ENCODE assay signal across 9 mouse cellular contexts in the genomic region with DNA sequence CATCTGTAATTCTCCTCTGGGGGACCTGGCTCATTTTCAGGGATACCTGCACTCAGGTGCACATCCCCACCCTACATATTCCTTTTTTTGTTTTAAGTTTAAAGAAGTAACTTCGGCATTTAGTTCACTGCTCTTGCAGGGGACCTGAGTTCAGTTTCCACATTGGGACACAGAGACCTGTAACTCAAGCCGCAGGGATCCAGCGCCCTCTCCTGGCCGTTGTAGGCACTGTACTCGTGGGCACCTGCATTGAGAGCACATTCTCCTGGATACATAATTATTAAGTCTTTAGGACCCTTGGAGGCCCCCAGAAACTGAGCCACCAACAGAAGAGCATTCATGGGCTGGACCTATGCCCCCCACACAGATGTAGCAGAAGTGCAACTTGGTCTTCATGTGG. TPM values are rescaled to one million over a fixed set of nuclear protein-coding genes. Genes with fewer than 3 reads are reported as not detected.
DNase-seq lines count a peak whose midpoint lies in the region; ATAC-seq and TF ChIP-seq lines count a peak whose summit lies in the region.
"Had no signal": no experiment of that assay in that cellular context is flagged by ENCODE, and none has a peak within 500 bp of the region (broad histone marks: within the 10 kb centered on the region; RNA-seq: fewer than 3 reads in every experiment).

No protein-coding gene starts in this region.

- TF ChIP-seq CTCF in small intestine, adult 2 months (IDR thresholded peaks at IDR 0.05; ENCODE audit: extremely low read depth, insufficient read length, insufficient replicate concordance, low read depth, low read length): peak; percentile 92

- H3K9me3 ChIP-seq in liver, embryonic 15.5 days (replicated peaks): no peaks in the 10 kb centered on the region
- H3K9me3 ChIP-seq: hindbrain, embryonic 15.5 days had no signal

- WGBS in liver, embryonic 15.5 days (ENCODE audit: insufficient replicate concordance): 13% methylated on average over 5 of the region's 5 CpGs
- 36% methylated on average over 5 of the region's 5 CpGs for WGBS in small intestine, adult 2 months

- TF ChIP-seq POLR2A in small intestine, adult 2 months (IDR thresholded peaks at IDR 0.05; ENCODE audit: low read depth, low read length): no peak

- peak overlapping the region; percentile 61 for H3K4me2 ChIP-seq in liver, embryonic 15.5 days
- H3K4me2 ChIP-seq: hindbrain, embryonic 15.5 days had no signal

- peaks cover 73% of the 10 kb centered on the region for H3K4me1 ChIP-seq in liver, embryonic 15.5 days (replicated peaks)
- H3K4me1 ChIP-seq in small intestine, adult 2 months (ENCODE audit: control insufficient read depth, insufficient read depth, insufficient read length, low read length): no peaks in the 10 kb centered on the region
- H3K4me1 ChIP-seq: hindbrain, embryonic 15.5 days had no signal

- no peaks in the 10 kb centered on the region for H3K27me3 ChIP-seq in liver, embryonic 15.5 days
- H3K27me3 ChIP-seq in small intestine, adult 2 months (ENCODE audit: control insufficient read depth, insufficient read depth, low read length): no peaks in the 10 kb centered on the region
- H3K27me3 ChIP-seq: hindbrain, embryonic 15.5 days had no signal

- intact Hi-C loops in heart, postnatal 10 days (cut with DNase I): loop anchor here (2.0 to 10.0 kb wide), 2 partner anchors 100 to 458 kb away; no protein-coding TSS in a partner anchor

- ATAC-seq in activated CD4-positive, CD25-positive, alpha-beta regulatory T cell, adult 4 months: peak; percentile 50
- ATAC-seq in liver, embryonic 15.5 days (ENCODE audit: insufficient read depth): no peak

- peak overlapping the region; percentile 82 for H3K27ac ChIP-seq in liver, embryonic 15.5 days (replicated peaks)
- H3K27ac ChIP-seq in small intestine, adult 2 months (ENCODE audit: insufficient read depth, low read depth, low read length): no peak overlapping the region
- H3K27ac ChIP-seq: hindbrain, embryonic 15.5 days had no signal

- no peak overlapping the region for H3K4me3 ChIP-seq in liver, embryonic 15.5 days (replicated peaks)
- no peak overlapping the region for H3K4me3 ChIP-seq in small intestine, adult 2 months (ENCODE audit: low read depth, low read length)
- H3K4me3 ChIP-seq: hindbrain, embryonic 15.5 days had no signal

- peaks cover 7% of the 10 kb centered on the region for H3K36me3 ChIP-seq in liver, embryonic 15.5 days (replicated peaks)
- H3K36me3 ChIP-seq in small intestine, adult 2 months (ENCODE audit: control insufficient read depth, insufficient read depth, low read length): peaks cover 2% of the 10 kb centered on the region; the same call in 1 of the 2 replicates
- H3K36me3 ChIP-seq: hindbrain, embryonic 15.5 days had no signal

- H3K9ac ChIP-seq in liver, embryonic 15.5 days: no peak overlapping the region
- H3K9ac ChIP-seq: hindbrain, embryonic 15.5 days had no signal

- DNase-seq in right cerebral cortex, adult 18-20 months: peak; percentile 26
- no peak for DNase-seq in right cerebral cortex, postnatal 25 days
- peak; percentile 53 to 71 for DNase-seq in cerebellum, postnatal 25 days
- DNase-seq in heart, postnatal 10 days: peak; percentile 49 to 61
- no peak for DNase-seq in layer of hippocampus, adult 8-10 months (ENCODE audit: low spot score in 2 of 2)

RNA-seq across cellular contexts. Expression of gene Mta3, which starts 26.8 kb away (rescaled TPM):
- 10 to 100 TPM; 73.0 to 86.2 TPM for polyA plus RNA-seq in activated CD4-positive, CD25-positive, alpha-beta regulatory T cell, adult 4 months (2017; shearing (Covaris generic))
- 10 to 100 TPM; 29.2 to 30.2 TPM for total RNA-seq in heart, postnatal 10 days (2021)
- 36.9 and 37.3 TPM in 2 replicates for polyA plus RNA-seq in liver, embryonic 15.5 days (2015; fragmentation: Nextera tagmentation; extraction: Ambion mirVana)
- polyA plus RNA-seq in small intestine, adult 2 months (2012; rRNA removed): 13.7 and 40.1 TPM in 2 replicates
- 100 to 1,000 TPM in 2 of 4 experiments, 10 to 100 TPM in 2; 94.3 to 108 (median 101) TPM for total RNA-seq in layer of hippocampus, adult 8-10 months (2022)

Comparison
In these comparisons a context has a peak if more than half of its experiments do, and no peak if none do; other contexts are left out.
1. DNase-seq: peak in right cerebral cortex, adult 18-20 months (single experiment), cerebellum, postnatal 25 days (2 of 2) and heart, postnatal 10 days (2 of 2); none in right cerebral cortex, postnatal 25 days (single experiment) and layer of hippocampus, adult 8-10 months (0 of 2).